Mouse (Mus musculus): ENCODE data around the gene Nmt1.
A peak's percentile ranks its signal among the peaks of the same experiment; 100 is the strongest.

Gene Nmt1

DNA sequence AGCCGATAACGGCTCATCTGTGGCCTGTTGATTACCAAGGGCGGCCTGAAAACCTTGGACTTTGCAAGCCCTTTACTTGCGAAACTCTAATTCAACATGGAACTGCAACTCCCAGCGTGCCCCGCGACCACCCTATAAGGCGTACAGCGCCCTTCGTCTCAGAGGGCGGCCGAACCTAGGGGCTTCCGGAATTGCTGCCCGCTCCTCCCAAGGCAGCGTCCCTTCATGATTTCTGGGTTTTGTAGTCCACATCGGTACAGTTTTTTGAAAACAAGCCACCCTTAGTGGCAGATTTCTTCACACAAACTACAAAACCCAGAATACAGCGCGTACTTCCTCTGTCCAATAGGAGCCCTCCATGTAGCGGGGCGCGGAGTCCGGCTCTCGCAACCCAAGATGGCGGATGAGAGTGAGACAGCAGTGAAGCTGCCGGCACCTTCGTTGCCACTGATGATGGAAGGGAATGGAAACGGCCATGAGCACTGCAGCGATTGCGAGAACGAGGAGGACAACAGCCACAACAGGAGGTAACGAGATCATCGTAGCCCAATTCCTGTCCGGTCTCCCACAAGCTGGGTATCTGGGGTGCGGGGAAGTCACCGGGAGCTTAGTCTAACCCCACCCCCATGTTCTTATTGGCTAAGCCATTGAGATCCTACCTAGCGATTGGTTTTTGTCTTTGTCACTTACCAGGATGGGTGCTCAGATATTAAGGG lies at the start of gene Nmt1, which contains the start of gene Dcakd:
Gene Nmt1 (plus strand): TSS at position 15 of the 716 bp plus-strand sequence.
Gene Dcakd (minus strand): TSS at position 158 of the 716 bp plus-strand sequence.
- peak; percentile 94 for DNase-seq (ENCODE audit: extremely low read depth, low read depth, low spot score)

DNA sequence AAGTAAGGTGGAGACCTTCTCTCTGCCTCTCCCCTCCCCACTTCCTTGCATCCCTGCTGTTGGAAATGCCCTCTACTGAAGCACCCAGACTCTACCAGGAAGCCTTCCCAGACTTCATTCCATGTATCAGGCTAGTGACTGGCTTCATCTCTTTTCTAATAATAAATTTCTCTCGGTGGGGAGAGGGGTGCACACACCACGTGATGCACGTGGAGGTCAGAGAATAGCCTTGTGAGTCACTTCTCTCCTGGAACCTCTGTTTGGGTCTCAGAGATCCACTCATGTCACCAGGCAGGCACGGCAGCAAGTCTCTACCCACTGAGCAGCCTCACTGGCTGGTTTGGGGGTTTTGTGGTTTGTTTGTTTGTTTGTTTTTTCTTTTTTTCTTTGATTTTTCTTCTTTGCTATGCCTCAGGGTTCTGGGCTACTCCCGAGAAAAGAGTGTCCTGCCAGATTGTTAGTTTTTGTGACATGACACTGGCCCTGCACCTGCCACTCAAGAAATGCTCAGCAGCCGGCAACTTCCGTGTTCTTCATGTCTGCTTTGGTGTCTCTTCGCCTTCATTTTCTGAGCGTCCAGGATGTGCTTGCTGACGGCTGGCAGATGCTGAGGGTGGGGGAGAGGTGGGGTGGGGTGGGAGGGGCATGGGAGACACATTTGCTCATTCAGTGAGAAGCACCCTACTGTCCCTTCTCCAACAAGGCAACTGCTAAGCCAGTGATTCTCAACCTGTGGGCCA lies 46.7 kb upstream of the Nmt1 start:
- DNase-seq (ENCODE audit: extremely low read depth, low read depth, low spot score): no peak

DNA sequence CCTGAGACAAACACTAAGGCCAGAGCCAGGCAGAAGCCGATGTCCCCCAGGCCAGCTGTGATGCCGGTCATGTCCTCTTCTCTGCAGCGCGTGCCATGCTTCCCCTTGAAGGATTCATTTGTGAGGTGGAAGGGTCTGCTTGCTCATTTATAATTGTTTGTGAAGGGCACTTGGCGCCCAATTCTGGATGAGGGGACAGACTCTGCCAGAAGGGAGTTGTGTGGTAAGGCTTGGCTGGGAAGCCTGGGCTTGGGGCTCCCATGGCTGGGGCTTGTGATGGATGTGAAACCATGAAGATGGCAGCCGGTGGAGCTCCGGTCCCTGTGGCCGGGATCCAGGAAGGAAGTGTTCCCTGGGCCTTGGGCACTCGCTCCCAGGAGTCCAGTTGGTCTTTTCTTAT lies 43.9 kb upstream of the Nmt1 start:
- DNase-seq (ENCODE audit: extremely low read depth, low read depth, low spot score): no peak

DNA sequence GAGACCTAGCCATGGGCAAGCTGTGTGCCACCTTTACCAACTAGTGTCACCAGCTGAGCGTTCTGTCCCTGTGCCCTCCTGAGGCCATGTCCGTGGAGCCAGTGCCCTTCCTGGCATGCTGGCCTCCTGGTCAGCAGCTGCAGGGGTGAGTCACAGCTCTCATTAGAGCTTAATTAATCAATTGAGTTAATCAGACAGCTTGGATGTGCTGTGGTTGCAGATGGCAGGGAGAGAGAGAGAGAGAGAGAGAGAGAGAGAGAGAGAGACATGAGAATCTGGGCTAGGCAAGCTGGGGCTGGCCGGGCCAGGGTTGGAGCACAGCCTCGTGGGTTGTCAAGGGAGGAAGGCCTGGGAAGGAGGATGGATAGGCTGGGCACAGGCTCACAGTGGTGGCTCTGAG lies 43.4 kb upstream of the Nmt1 start:
- DNase-seq (ENCODE audit: extremely low read depth, low read depth, low spot score): no peak

DNA sequence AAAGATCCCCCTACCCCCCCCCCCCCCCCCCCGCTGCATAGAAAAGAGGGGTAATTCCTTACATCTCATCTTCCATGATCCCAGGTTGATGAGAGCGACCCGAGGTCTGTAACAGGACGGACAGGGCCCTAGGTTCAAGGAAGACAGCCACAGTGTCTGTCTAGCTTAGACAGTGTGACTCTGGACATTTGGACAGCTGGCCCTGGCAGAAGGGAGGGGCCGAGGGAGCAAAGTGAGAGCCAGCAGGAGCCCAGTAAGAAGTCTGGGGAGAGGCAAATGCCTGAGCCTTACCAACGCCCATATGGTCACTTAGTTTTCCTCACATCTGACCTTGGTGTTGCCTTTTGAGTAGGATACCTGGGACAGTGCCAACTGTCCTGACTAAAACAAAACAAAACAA lies 42.8 kb upstream of the Nmt1 start:
- DNase-seq (ENCODE audit: extremely low read depth, low read depth, low spot score): no peak

DNA sequence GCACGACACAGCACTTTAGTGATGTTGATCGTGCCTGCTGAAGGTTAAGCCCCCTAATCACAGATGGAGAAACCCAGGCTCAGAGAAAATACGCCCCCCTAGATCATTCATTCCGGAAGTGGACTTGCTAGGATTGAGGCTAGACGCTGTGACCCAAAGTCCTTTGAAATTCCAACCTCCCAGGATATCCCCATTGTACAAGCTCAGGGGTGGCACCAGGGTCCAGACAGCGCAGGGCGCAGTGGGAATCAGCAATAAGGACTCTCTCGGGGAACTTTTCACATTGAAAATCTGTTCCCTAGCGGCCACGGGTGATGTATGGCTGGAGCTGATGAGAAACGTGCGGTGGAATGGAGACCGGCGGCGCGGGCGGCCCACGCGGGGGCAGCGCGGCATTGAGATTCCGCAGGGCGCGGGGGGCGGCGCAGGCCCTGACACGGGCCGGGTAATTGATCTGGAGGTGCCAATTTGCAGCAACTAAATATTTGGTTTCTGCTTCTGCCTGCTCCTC lies 38.3 kb upstream of the Nmt1 start:
- DNase-seq (ENCODE audit: extremely low read depth, low read depth, low spot score): no peak

DNA sequence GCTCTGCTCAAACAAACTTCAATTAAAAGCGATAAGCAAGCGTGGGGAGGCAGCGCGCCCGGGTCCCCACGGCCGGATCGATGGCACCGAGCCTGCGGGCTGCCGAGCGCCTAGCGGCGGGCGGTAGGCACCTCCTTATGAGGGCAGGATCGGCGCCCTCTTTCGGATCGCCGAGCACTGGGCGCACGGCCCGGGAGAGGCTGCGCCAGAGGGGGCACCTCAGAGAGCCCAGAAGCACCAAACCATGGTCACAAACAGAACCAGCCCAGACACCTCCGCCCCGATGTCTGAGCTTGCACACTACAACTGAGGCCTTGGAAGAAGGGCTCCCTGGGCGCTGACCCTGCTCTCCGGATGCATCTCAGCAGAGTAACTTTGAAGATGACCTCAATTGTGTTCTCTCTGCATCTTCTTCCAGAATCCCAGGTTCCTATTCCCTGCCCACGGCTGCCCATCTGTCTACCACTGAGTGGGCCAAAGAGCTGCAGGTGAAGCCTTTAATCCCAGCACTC lies 37.8 kb upstream of the Nmt1 start:
- no peak for DNase-seq (ENCODE audit: extremely low read depth, low read depth, low spot score)

DNA sequence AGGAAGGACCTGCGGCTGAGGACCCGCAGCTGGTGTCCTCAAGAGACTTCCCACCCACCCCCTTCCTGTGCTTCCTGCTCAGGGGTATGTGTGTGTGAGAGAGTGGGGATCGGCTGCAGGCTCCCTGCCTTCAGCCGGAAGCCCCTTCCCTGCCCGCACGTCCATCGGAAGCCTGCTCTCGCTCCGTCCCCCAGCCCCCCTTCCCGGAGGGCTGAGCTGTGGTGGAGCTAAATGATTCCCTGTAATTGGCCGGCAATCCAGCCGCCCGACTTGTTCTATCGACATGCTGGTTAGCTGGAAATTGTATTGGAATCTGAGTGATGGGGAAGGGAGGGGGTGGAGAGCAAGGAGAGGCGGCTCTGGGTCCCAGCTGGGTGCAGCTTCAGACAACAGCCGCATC lies 36.3 kb upstream of the Nmt1 start:
- no peak for DNase-seq (ENCODE audit: extremely low read depth, low read depth, low spot score)

DNA sequence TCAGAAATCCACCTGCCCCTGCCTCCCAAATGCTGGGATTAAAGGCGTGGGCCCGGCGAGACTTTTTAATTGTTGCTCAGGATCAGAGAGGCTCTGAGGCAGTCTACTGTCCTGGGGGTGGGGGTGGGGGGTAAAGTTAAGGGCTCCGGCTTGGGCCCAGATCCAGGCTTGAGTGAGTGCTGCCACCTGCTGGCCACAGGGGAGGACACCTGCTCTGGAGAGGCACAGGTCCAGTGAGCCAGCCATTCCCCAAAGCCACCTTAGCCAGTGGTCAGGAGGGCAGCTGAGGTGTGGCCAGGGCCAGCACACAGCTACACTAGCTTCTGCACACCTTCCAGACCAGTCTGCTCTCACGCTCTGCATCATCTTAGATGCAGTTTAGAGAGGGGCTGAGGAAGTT lies 35.0 kb upstream of the Nmt1 start:
- DNase-seq (ENCODE audit: extremely low read depth, low read depth, low spot score): no peak

DNA sequence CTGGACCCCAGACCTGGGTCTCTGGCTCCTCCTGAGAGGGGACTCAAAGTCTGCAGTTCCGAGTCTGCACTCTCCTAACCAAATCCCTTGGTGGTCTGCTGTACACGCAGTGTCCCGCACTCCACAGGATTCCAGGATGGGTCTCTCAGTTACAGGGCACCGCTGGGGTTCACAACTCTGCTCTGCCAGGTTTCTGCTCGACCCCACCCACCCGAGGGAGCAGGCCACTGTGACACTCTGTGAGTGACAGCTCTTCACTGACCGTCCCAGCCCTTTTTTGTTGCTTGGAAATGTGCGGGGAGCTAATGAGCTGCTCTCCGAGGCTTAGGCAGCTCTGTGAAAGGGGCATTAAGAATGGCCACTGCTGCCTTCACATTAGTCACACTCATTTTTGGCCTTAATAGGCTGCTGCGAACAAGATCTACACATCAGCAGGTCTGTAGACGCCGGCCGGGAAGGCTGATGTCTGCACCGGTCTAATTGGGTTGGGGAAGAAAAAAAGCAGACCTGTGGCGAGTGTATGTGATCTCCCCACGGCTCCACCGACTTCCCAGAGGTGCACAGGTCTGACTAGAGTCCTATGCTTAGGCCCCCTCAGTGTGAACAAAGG lies 34.5 kb upstream of the Nmt1 start:
- no peak for DNase-seq (ENCODE audit: extremely low read depth, low read depth, low spot score)

DNA sequence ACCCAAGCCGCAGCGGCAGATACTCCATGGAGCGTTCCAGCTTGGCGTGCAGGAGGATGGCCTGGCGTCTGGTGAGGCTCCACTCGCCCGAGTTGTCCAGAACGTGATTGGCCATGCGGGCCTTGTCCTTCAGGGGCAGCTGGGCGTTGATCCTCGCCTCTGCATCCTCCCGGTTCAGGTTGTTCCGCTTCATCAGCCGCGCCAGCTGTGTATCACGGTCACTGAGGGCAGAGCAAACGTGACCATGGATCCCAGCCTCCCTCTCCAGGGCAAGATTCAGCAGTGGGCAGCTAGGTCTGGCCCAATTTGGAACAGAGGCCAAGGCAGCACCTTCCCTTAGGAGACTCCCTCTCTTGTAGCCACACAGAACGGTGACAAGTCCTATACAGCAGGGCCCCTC lies 33.0 kb upstream of the Nmt1 start:
- no peak for DNase-seq (ENCODE audit: extremely low read depth, low read depth, low spot score)

DNA sequence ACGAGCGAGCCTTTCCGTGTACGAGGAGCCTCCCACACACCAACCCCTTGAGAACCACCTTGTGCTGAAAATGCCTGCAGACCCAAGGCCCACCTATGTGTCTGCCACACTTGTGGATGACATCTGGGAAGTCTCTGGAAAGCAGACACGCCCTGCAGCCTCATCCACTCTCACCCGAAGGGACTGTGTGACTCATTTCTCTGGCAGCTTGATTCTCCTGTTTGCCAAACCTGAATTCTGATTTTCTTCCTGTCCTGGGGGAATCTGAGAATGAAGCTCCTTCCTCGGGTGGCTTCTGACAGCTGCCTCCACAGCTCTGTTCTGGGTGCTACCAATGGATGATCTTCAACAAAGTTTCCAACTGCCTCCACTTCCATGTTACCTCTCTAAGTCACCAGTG lies 31.6 kb upstream of the Nmt1 start:
- DNase-seq (ENCODE audit: extremely low read depth, low read depth, low spot score): no peak

DNA sequence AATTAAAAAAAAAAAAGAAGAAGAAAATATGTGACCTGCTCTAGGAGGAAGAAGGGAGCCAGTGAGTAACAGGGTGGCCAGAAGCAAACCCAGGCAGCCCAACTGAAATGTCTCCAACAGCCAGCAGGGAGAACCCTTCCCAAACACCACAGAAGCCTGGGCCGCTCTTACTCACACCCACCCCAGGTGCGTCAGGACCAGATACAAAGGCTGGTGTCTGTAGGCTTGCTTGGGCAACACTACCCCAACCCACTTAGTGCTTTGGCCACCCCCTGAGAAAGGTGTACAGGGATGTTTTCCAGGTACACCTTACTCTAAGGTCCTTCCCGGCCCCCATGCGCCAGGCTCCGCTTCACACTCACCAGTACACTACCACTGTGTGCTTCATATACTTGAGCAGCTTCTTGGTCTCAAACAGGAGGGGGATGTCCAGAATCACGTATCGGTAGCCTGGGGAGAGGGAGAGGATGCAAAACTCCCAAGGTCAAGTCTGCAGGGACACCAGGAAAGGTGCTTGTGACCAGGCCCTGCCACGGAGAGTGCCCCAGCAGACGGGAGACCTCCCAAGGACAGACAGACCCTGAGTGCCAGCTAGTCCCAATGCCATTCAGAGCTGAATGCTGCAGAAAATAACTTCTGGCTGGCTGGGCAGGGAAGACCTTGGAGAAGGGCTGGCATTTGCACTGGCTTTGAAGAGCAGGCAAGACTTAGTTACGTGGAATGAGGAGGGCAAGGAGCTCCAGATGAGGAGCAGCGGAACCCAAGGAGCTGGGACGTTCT lies 30.8 kb upstream of the Nmt1 start:
- DNase-seq (ENCODE audit: extremely low read depth, low read depth, low spot score): no peak

DNA sequence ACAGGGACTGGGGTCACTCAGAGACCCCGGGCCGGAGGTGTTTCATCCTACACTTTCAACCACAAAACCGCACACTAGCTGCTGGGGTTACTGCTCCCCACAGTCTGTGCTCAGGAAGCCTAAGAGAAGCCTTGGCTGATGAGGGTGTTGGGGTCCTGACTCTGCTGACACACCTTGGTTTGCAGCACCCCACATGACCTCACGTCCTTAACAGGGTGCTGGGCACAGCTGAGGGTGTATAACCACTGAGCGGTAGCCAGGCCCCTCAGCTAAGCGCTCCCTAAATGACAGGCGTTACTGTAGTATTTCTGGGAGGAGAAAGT lies 29.8 kb upstream of the Nmt1 start:
- DNase-seq (ENCODE audit: extremely low read depth, low read depth, low spot score): no peak

DNA sequence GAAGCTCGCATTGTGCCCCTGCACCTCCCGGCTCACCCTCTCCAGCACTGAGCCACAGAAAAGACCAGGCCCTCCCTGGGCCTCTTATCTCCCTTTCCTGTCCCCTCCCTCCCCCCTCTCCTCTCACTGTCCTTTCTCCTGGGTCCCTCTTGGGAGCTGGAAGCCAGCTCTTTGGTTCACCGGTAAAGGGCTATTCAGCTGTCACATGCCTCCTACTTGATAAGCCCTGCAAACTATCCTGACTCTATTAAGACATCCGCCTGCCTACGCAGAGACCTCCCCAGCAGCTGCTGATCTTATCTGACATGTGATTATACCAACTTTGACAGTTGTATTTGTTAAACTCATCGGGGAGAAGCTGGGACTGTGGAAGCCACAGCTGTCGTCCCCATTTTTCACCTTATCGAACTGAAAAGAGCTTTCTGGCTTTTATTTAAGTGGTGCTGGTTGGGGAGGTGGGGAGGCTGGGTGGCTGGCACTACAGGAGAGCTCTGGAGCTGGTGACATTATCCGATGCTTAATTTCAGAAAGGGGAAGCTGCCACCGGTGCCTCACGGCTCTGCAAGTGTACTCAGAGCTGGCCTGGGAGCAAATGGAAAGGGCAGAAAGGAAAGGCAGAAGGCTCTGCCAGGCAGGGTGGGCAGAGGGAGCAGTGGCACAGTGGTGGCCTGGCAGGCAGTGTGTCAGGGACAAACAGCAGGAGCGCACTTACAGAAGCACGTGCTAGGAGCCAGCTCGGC lies 29.2 kb upstream of the Nmt1 start:
- DNase-seq (ENCODE audit: extremely low read depth, low read depth, low spot score): no peak

DNA sequence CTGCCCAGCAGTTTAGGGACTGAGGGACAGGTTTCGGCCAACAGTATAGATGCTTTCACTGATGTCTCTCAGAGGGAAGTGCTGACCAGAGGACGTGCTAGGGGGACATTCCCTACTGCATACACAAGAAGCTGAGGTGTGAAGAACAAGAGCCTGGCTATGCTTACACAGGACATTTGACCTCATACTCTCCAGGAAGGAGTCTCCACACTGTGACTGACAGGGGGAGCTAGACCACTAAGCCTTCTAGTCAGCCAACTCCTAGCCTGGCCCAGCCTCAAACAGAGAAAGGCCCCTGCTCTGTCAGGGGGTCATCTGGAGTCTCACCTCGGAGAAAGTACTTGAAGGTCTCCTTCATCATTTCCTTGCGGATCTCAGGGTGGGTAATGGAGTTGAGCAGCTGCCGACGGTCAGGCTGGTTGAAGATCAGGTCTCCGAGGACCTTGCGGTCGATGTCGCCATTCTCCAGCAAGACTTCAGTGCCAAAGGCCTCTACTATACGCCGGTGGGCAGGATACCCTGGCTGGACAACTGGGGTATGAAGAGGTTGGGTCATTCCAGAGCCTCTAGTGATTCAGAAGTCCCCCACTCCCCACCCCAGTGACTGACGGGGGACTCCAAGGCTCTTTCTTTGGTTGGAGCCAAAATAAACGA lies 28.5 kb upstream of the Nmt1 start:
- DNase-seq (ENCODE audit: extremely low read depth, low read depth, low spot score): no peak

DNA sequence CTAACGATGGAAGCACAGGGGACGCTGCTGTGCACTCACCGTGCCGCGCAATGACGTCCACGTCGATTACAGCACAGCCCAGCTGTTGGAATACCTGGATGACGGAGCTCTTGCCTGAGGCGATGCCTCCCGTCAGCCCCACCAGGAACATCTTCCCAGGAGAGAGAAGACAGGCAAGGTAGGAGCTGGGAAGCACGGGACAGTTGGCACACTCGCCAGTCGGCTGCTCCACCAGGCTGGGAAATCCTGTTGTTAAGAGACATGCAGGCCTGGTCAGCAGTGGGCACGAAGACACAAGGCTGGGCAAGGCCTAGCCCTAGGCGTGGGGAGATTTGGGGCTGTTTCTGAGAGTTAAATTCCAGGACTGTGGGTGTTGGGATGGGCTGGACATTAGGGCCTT lies 27.9 kb upstream of the Nmt1 start:
- no peak for DNase-seq (ENCODE audit: extremely low read depth, low read depth, low spot score)

DNA sequence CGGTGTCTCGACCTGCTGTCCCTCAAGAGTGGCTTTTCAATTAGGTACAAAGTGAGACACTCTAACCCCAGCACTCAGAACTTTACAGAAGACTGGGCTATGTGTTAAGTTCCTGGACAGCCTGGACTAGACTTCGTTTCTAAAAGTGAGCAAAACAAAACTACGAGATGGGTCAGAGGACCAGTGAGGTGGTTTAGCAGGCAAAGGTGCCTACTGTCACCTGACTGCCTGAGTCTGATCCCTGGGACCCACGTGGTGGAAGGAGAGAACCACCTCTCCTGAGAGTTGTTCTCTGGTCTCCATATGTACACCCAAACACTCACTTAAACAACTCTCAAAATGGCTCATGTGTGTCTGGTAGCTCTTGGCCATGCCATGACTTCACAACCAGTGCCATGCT lies 26.9 kb upstream of the Nmt1 start:
- no peak for DNase-seq (ENCODE audit: extremely low read depth, low read depth, low spot score)

DNA sequence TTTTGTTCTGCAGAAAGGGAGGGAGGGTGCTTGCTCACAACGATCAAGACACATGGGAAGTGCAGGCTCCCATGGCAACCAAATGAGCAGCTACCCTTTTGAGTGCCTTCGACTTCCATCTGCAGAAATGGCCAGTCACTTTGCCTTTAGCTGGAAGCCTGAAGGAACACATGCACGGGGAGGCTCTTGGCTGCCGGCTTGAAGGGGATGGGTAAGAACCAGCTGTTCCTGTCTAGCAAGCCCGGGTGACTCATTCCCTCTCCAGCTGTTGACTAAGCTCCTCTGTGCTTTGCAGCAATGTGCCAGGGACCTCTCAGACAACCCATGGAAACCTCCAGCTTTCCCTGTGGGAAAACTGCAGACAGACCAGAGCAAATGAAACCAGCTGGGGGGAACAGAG lies 24.8 kb upstream of the Nmt1 start:
- peak; percentile 86 for DNase-seq (ENCODE audit: extremely low read depth, low read depth, low spot score)

DNA sequence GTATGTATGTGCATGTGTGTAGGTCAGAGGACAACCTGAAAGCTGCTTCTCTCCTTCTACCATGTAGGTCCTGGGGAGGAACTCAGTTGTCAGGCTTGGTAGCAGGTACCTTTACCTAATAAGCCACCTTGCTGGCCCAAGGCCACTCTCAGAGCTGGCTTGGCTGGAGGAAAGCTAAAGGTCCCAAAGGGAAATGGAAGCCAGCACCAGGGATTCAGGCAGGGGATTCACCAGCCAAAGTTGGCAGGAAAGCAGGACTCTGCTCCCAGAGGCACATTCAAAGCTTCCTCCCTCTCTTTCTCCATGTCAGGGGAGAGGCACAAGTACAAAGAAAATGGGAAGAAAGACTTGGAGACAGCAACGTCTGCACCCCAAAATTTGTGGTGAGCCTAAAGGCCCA lies 23.1 kb upstream of the Nmt1 start:
- DNase-seq (ENCODE audit: extremely low read depth, low read depth, low spot score): no peak
